Mouse (Mus musculus) bone marrow macrophage, adult 2 months (primary cell): Measurements from ENCODE around the gene Cers3. TPM values are rescaled to one million over a fixed set of nuclear protein-coding genes. Genes with fewer than 3 reads are reported as not detected.

ENCODE experiments used
- H3K27ac ChIP-seq: 2 replicates; pipeline ENCODE4 v1.5.1; 2012; ENCODE audit warnings: low read depth, low read length; ENCODE audit not compliant: insufficient read depth
- H3K4me1 ChIP-seq: 2 replicates; pipeline ENCODE4 v1.6.1; 2012; ENCODE audit warnings: low read length; ENCODE audit not compliant: control insufficient read depth, insufficient read depth
- H3K4me3 ChIP-seq: 2 replicates; pipeline ENCODE4 v1.5.1; 2012; ENCODE audit warnings: mild to moderate bottlenecking, low read length, moderate library complexity; ENCODE audit not compliant: insufficient read depth
- CTCF ChIP-seq: IDR thresholded peaks from 2 replicates; pipeline ENCODE4 v1.5.1; 2012; ENCODE audit warnings: low read depth, mild to moderate bottlenecking, low read length, moderate library complexity
- POLR2A ChIP-seq: IDR thresholded peaks from 2 replicates; pipeline ENCODE4 v1.6.1; 2012; ENCODE audit warnings: mild to moderate bottlenecking, low read depth, low read length, borderline replicate concordance
- polyA plus RNA-seq: library from polyadenylated mRNA; stranded (reverse); fragments of >200 nt; gene quantifications from 2 replicates; pipeline ENCODE4 v1.2.4, GENCODE M21; 2012; ENCODE audit not compliant: missing spikeins, insufficient read depth, insufficient read length

Gene Cers3
- polyA plus RNA-seq, 1 experiment = not detected

- Histone ChIP-seq H3K27ac (no peak overlapping the region), H3K4me1 (no peaks in the 10 kb centered on the region), H3K4me3 (no peak overlapping the region)
- TF ChIP-seq CTCF = no peak
- no peak for TF ChIP-seq POLR2A
Observed at GRCm38 (mm10) chr7:66858247-66859075, 115.2 kb downstream of the Cers3 start.

GRCm38 (mm10) chr7:66859220-66859619, 115.9 kb downstream of the Cers3 start:
- no peaks in the 10 kb centered on the region for H3K4me1 ChIP-seq
- TF ChIP-seq POLR2A (no peak), CTCF (no peak)
- H3K27ac ChIP-seq = no peak overlapping the region
- no peak overlapping the region for H3K4me3 ChIP-seq

GRCm38 (mm10) chr7:66866944-66867718, 123.8 kb downstream of the Cers3 start:
- 0 out of 2 replicates have a peak, but pooled peaks cover 2% of the 10 kb centered on the region for H3K4me1 ChIP-seq
- TF ChIP-seq CTCF (no peak), POLR2A (no peak)
- no peak overlapping the region for H3K4me3 ChIP-seq
- H3K27ac ChIP-seq = no peak overlapping the region

- Histone ChIP-seq H3K4me1 (0 out of 2 replicates have a peak, but pooled peaks cover 2% of the 10 kb centered on the region), H3K4me3 (no peak overlapping the region), H3K27ac (no peak overlapping the region)
- no peak for TF ChIP-seq CTCF
- no peak for TF ChIP-seq POLR2A
Observed at GRCm38 (mm10) chr7:66867719-66868501, 124.6 kb downstream of the Cers3 start.

GRCm38 (mm10) chr7:66871520-66871919, 128.2 kb downstream of the Cers3 start:
- TF ChIP-seq CTCF = no peak
- TF ChIP-seq POLR2A = no peak
- Histone ChIP-seq H3K4me1 (0 out of 2 replicates have a peak, but pooled peaks cover 2% of the 10 kb centered on the region), H3K27ac (no peak overlapping the region), H3K4me3 (no peak overlapping the region)

GRCm38 (mm10) chr7:66871940-66872511, 128.7 kb downstream of the Cers3 start:
- no peak overlapping the region for H3K4me3 ChIP-seq
- 0 out of 2 replicates have a peak, but pooled peaks cover 2% of the 10 kb centered on the region for H3K4me1 ChIP-seq
- no peak overlapping the region for H3K27ac ChIP-seq
- TF ChIP-seq CTCF = no peak
- TF ChIP-seq POLR2A = no peak

- no peak for TF ChIP-seq POLR2A
- TF ChIP-seq CTCF = no peak
- Histone ChIP-seq H3K27ac (no peak overlapping the region), H3K4me1 (no peaks in the 10 kb centered on the region), H3K4me3 (no peak overlapping the region)
Observed at GRCm38 (mm10) chr7:66873235-66873634, 129.9 kb downstream of the Cers3 start.

Other genes starting within 250 kb of the Cers3 start
- 15.6 and 15.9 TPM in 2 replicates for gene Asb7, start 53.9 kb upstream of the Cers3 start, polyA plus RNA-seq
- gene Lins1, start 53.6 kb upstream of the Cers3 start, polyA plus RNA-seq = 5.2 and 5.9 TPM in 2 replicates
- gene Adamts17, start 96.2 kb downstream of the Cers3 start, polyA plus RNA-seq = not detected in 2 replicates